ENCODE assay signal across 34 mouse cellular contexts in the genomic region with DNA sequence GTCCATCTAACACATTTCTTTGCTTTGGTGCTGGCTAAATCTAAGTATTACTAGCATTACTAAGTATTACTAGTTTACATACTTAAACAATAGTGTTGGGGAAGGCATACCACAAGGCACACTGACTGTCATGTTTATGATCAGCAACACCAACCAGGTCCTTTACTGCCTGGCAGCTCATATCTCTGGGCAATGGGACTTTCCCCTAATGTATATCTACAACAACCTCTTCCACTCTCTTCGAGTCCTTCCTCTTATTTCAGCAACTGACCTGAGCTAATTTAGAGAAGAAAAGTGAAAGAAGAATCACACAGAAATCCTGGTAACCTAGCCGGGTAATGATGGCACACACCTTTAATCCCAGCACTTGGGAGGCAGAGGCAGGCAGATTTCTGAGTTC. TPM values are rescaled to one million over a fixed set of nuclear protein-coding genes. Genes with fewer than 3 reads are reported as not detected.
A peak's percentile ranks its signal among the peaks of the same experiment; 100 is the strongest.
DNase-seq lines count a peak whose midpoint lies in the region; ATAC-seq and TF ChIP-seq lines count a peak whose summit lies in the region.
"Had no signal": no experiment of that assay in that cellular context is flagged by ENCODE, and none has a peak within 500 bp of the region (broad histone marks: within the 10 kb centered on the region; RNA-seq: fewer than 3 reads in every experiment).

No protein-coding gene starts in this region.

- no peaks in the 10 kb centered on the region for H3K36me3 ChIP-seq in spleen, adult 2 months (ENCODE audit: control insufficient read depth, insufficient read depth, low read length)
- H3K36me3 ChIP-seq in splenic B cell, adult 2 months (ENCODE audit: control insufficient read depth, insufficient read depth, low read length, poor library complexity, severe bottlenecking), result no peaks in the 10 kb centered on the region
- H3K36me3 ChIP-seq: embryonic facial prominence, embryonic 12.5 days; embryonic facial prominence, embryonic 15.5 days; hindbrain, embryonic 12.5 days had no signal

- H3K27ac ChIP-seq in spleen, adult 2 months (ENCODE audit: insufficient read depth, low read length), result 0 out of 2 replicates have a peak overlapping the region, but pooled peaks have one; percentile 18
- H3K27ac ChIP-seq: embryonic facial prominence, embryonic 12.5 days; embryonic facial prominence, embryonic 15.5 days; hindbrain, embryonic 12.5 days had no signal

- no peaks in the 10 kb centered on the region for H3K27me3 ChIP-seq in spleen, adult 2 months (ENCODE audit: control insufficient read depth, insufficient read depth, low read length)
- H3K27me3 ChIP-seq in splenic B cell, adult 2 months (ENCODE audit: control insufficient read depth, insufficient read depth, low read length, poor library complexity, severe bottlenecking), result no peaks in the 10 kb centered on the region
- H3K27me3 ChIP-seq: CH12.LX; embryonic facial prominence, embryonic 12.5 days; embryonic facial prominence, embryonic 15.5 days; hindbrain, embryonic 12.5 days; Patski had no signal

- 18% methylated on average over 2 of the region's 2 CpGs for WGBS in spleen, adult 2 months

- DNase-seq in spleen, adult 2 months (ENCODE audit: low read depth in 1 of 2, low spot score in 2 of 2), result peak in 1 of 2 experiments; percentile 21
- no peak for DNase-seq in spleen, adult 12 weeks (ENCODE audit: low spot score)
- peak; percentile 59 for DNase-seq in MEL-GATA-1-ER (ENCODE audit: extremely low read depth, low read depth)
- DNase-seq in splenic B cell, adult 2 months (ENCODE audit: low read depth, low spot score), result peak; percentile 67
- no peak for DNase-seq in thymus, postnatal 36 days
- DNase-seq in gastrocnemius, postnatal 25 days, result no peak
- no peak for DNase-seq in frontal cortex, postnatal 36 days (ENCODE audit: low spot score in 2 of 2)
- DNase-seq: adrenal gland, postnatal 10 days; adrenal gland, postnatal 36 days; cerebellum, adult 18-20 months; cerebellum, adult 9-10 months; cerebellum, postnatal 14 days; forebrain, postnatal 0 days; gastrocnemius, postnatal 36 days; heart, adult 11 months had no signal

- TF ChIP-seq POLR2A in spleen, adult 2 months (IDR thresholded peaks at IDR 0.05; ENCODE audit: low read depth, low read length), result no peak

- peak; percentile 17; the same call in 1 of the 2 replicates for ATAC-seq in megakaryocyte progenitor cell, adult 5-6 weeks (replicated peaks; ENCODE audit: poor library complexity)
- ATAC-seq: forebrain, embryonic 14.5 days; forebrain, postnatal 0 days; hindbrain, embryonic 16.5 days; Patski had no signal

- H3K4me3 ChIP-seq in spleen, adult 2 months (ENCODE audit: extremely low read depth, insufficient read depth, insufficient read length), result no peak overlapping the region; the same call in 1 of the 2 replicates
- H3K4me3 ChIP-seq: embryonic facial prominence, embryonic 12.5 days; embryonic facial prominence, embryonic 15.5 days; hindbrain, embryonic 12.5 days had no signal

- no peak for TF ChIP-seq CTCF in spleen, adult 2 months (IDR thresholded peaks at IDR 0.05; ENCODE audit: extremely low read depth, insufficient read depth, insufficient read length, insufficient replicate concordance)

- 0 out of 2 replicates have a peak, but pooled peaks cover 2% of the 10 kb centered on the region for H3K4me1 ChIP-seq in spleen, adult 2 months (ENCODE audit: control insufficient read depth, insufficient read depth, insufficient read length)
- H3K4me1 ChIP-seq: embryonic facial prominence, embryonic 12.5 days; embryonic facial prominence, embryonic 15.5 days had no signal

RNA-seq across cellular contexts. Expression of a gene that starts 5.5 kb away (rescaled TPM):
- polyA plus RNA-seq in spleen, adult 2 months (2012; rRNA removed), result 4.6 and 5.0 TPM in 2 replicates
- 14.5 and 17.4 TPM in 2 replicates for total RNA-seq in megakaryocyte progenitor cell, adult 5-6 weeks (2015)
- total RNA-seq in megakaryocyte progenitor cell, adult 5-6 weeks (2017), result 16.3 and 17.2 TPM in 2 replicates
- 1 to 10 TPM; 8.0 to 8.4 TPM for total RNA-seq in gastrocnemius, postnatal 25 days (2021)

RNA-seq across cellular contexts. Expression of a gene that starts 12.3 kb away (rescaled TPM):
- polyA plus RNA-seq in spleen, adult 2 months (2012; rRNA removed), result not detected in 2 replicates
- total RNA-seq in megakaryocyte progenitor cell, adult 5-6 weeks (2015), result not detected in 2 replicates
- total RNA-seq in megakaryocyte progenitor cell, adult 5-6 weeks (2017), result not detected in 2 replicates
- total RNA-seq in gastrocnemius, postnatal 25 days (2021), result under 1 TPM; 0.15 to 0.19 TPM
- total RNA-seq: CH12.LX; forebrain, postnatal 0 days; G1E; hematopoietic stem cell, adult 5-6 weeks had no signal
- polyA plus RNA-seq: embryonic facial prominence, embryonic 15.5 days; forebrain, embryonic 11.5 days; forebrain, embryonic 14.5 days; forebrain, postnatal 0 days; G1E; heart, embryonic 14.5 days; heart, postnatal 0 days; hindbrain, embryonic 12.5 days; hindbrain, embryonic 16.5 days; Patski had no signal

RNA-seq across cellular contexts. Expression of a gene that starts 17.9 kb away (rescaled TPM):
- polyA plus RNA-seq in spleen, adult 2 months (2012; rRNA removed), result not detected in 2 replicates
- total RNA-seq in megakaryocyte progenitor cell, adult 5-6 weeks (2015), result not detected in 2 replicates
- not detected in 2 replicates for total RNA-seq in megakaryocyte progenitor cell, adult 5-6 weeks (2017)
- not detected for total RNA-seq in gastrocnemius, postnatal 25 days (2021)
- total RNA-seq: adrenal gland, adult 18-20 months; adrenal gland, postnatal 10 days; adrenal gland, postnatal 36 days; CH12.LX; forebrain, postnatal 0 days; G1E; gastrocnemius, adult 8-10 months; gastrocnemius, postnatal 36 days; heart, adult 8-10 months; heart, postnatal 25 days; hematopoietic stem cell, adult 5-6 weeks had no signal
- polyA plus RNA-seq: embryonic facial prominence, embryonic 12.5 days; embryonic facial prominence, embryonic 15.5 days; forebrain, embryonic 11.5 days; forebrain, embryonic 14.5 days; forebrain, postnatal 0 days; frontal cortex, adult 2 months; G1E; heart, embryonic 11.5 days; heart, embryonic 14.5 days; heart, postnatal 0 days; hindbrain, embryonic 12.5 days; hindbrain, embryonic 16.5 days; Patski had no signal

RNA-seq across cellular contexts. Expression of a gene that starts 40.9 kb away (rescaled TPM):
- 7.3 and 10.6 TPM in 2 replicates for polyA plus RNA-seq in spleen, adult 2 months (2012; rRNA removed)
- total RNA-seq in megakaryocyte progenitor cell, adult 5-6 weeks (2015), result 33.7 and 37.2 TPM in 2 replicates
- total RNA-seq in megakaryocyte progenitor cell, adult 5-6 weeks (2017), result 26.8 and 41.1 TPM in 2 replicates
- 10 to 100 TPM; 18.1 to 18.6 TPM for total RNA-seq in gastrocnemius, postnatal 25 days (2021)

Comparison
In these comparisons a context has a peak if more than half of its experiments do, and no peak if none do; other contexts are left out.
1. DNase-seq: peak in MEL-GATA-1-ER (single experiment) and splenic B cell, adult 2 months (single experiment); none in spleen, adult 12 weeks (single experiment), thymus, postnatal 36 days (0 of 2), gastrocnemius, postnatal 25 days (single experiment) and frontal cortex, postnatal 36 days (0 of 2).